Mouse (Mus musculus): ENCODE results near the gene Zfp94.
"Not testable (repeated sequence)": the region's sequence is repeated elsewhere in the genome, so short reads cannot be mapped to it uniquely, and the experiment has no call there.

The Zfp94 gene

GRCm38 (mm10) chr7:24315726-24316566 is 520 bp downstream of the Zfp94 start:
- peak; percentile 45 to 68 for DNase-seq

GRCm38 (mm10) chr7:24300771-24301282 is 15.6 kb downstream of the Zfp94 start, which contains the start of gene Zfp61:
Gene Zfp61 (minus strand): TSS chr7:24301232.
- peak; percentile 51 to 69 for DNase-seq

- DNase-seq: no peak
These were observed 16.5 kb downstream of the Zfp94 start for GRCm38 (mm10) chr7:24299823-24300481.

GRCm38 (mm10) chr7:24298973-24299708 is 17.3 kb downstream of the Zfp94 start:
- DNase-seq: peak; percentile 74 to 82

- DNase-seq: no peak
These were observed 17.9 kb downstream of the Zfp94 start for GRCm38 (mm10) chr7:24298635-24298972.

- no peak for DNase-seq
These were observed 18.9 kb downstream of the Zfp94 start for GRCm38 (mm10) chr7:24297361-24298095.

- no peak for DNase-seq
These were observed 20.1 kb downstream of the Zfp94 start for GRCm38 (mm10) chr7:24296386-24296785.

- DNase-seq: no peak
These were observed 21.1 kb downstream of the Zfp94 start for GRCm38 (mm10) chr7:24295376-24295775.

- no peak for DNase-seq
These were observed 21.7 kb downstream of the Zfp94 start for GRCm38 (mm10) chr7:24294763-24295162.

GRCm38 (mm10) chr7:24293061-24293851 is 23.2 kb downstream of the Zfp94 start:
- DNase-seq: no peak

- no peak for DNase-seq
These were observed 24.9 kb downstream of the Zfp94 start for GRCm38 (mm10) chr7:24291387-24292090.

- no peak for DNase-seq
These were observed 26.3 kb downstream of the Zfp94 start for GRCm38 (mm10) chr7:24290106-24290693.

GRCm38 (mm10) chr7:24288512-24288911 is 28.0 kb downstream of the Zfp94 start:
- no peak for DNase-seq

GRCm38 (mm10) chr7:24287670-24288069 is 28.8 kb downstream of the Zfp94 start:
- DNase-seq: peak in 1 of 2 experiments; percentile 36

- no peak for DNase-seq
These were observed 29.6 kb downstream of the Zfp94 start for GRCm38 (mm10) chr7:24286916-24287315.

GRCm38 (mm10) chr7:24286090-24286489 is 30.4 kb downstream of the Zfp94 start:
- DNase-seq: no peak

GRCm38 (mm10) chr7:24280858-24281145 is 35.7 kb downstream of the Zfp94 start:
- DNase-seq: peak; percentile 26 to 40

- DNase-seq: no peak
These were observed 36.2 kb downstream of the Zfp94 start for GRCm38 (mm10) chr7:24280031-24280857.

GRCm38 (mm10) chr7:24278771-24279170 is 37.7 kb downstream of the Zfp94 start:
- not testable (repeated sequence) for DNase-seq

GRCm38 (mm10) chr7:24274456-24274855 is 42.0 kb downstream of the Zfp94 start:
- DNase-seq: peak in 1 of 2 experiments; percentile 34

Measured in kidney, postnatal 36 days (tissue).